Mouse (Mus musculus) ES-Bruce4 (cell line): Measurements from ENCODE around the gene Pros1. TPM values are rescaled to one million over a fixed set of nuclear protein-coding genes. Genes with fewer than 3 reads are reported as not detected.

Experiments used
- H3K27ac ChIP-seq: 2 replicates; pipeline ENCODE4 v1.5.1; 2012; ENCODE audit warnings: low read length, inconsistent platforms; ENCODE audit not compliant: insufficient read depth
- H3K27me3 ChIP-seq: 2 replicates; pipeline ENCODE4 v1.6.1; 2012; ENCODE audit warnings: mild to moderate bottlenecking, low read length, inconsistent platforms; ENCODE audit not compliant: control insufficient read depth, poor library complexity, insufficient read depth, severe bottlenecking
- H3K36me3 ChIP-seq: 2 replicates; pipeline ENCODE4 v1.6.1; 2012; ENCODE audit warnings: inconsistent platforms, mild to moderate bottlenecking, low read length, moderate library complexity; ENCODE audit not compliant: control insufficient read depth, poor library complexity, insufficient read depth, severe bottlenecking
- H3K4me1 ChIP-seq: one replicate; pipeline ENCODE4 v1.8.1; 2011; ENCODE audit warnings: low read length; ENCODE audit not compliant: control insufficient read depth, insufficient read depth
- H3K4me3 ChIP-seq: 2 replicates; pipeline ENCODE4 v1.5.1; 2011; ENCODE audit warnings: low read depth, mild to moderate bottlenecking, low read length
- H3K9ac ChIP-seq: 2 replicates; pipeline ENCODE4 v1.6.1; 2012; ENCODE audit warnings: low read depth, mild to moderate bottlenecking, inconsistent platforms; ENCODE audit not compliant: poor library complexity, severe bottlenecking
- H3K9me3 ChIP-seq: replicated peaks from 2 replicates; pipeline ENCODE4 v1.6.1; 2012; ENCODE audit warnings: mild to moderate bottlenecking, low read length, inconsistent platforms; ENCODE audit not compliant: control insufficient read depth, poor library complexity, insufficient read depth, severe bottlenecking
- CTCF ChIP-seq: IDR thresholded peaks from one replicate; pipeline ENCODE4 v1.8.1; 2011; ENCODE audit warnings: low read depth, low read length
- EP300 ChIP-seq: IDR thresholded peaks from 2 replicates; pipeline ENCODE4 v1.6.1; 2011; ENCODE audit warnings: low read depth, low read length; ENCODE audit not compliant: insufficient read depth
- POLR2A ChIP-seq: IDR thresholded peaks from one replicate; pipeline ENCODE4 v1.8.1; 2011; ENCODE audit warnings: low read length; ENCODE audit not compliant: insufficient read depth
- polyA plus RNA-seq: library from polyadenylated mRNA; stranded (reverse); fragments of >200 nt; gene quantifications from 2 replicates; pipeline ENCODE4 v1.2.4, GENCODE M21; 2011; ENCODE audit warnings: low read depth; ENCODE audit not compliant: missing spikeins, insufficient read depth, insufficient read length

Gene Pros1
- polyA plus RNA-seq, 1 experiment, result 18.0 TPM

- Histone ChIP-seq H3K27me3 (no peaks in the 10 kb centered on the region), H3K36me3 (no peaks in the 10 kb centered on the region), H3K9me3 (no peaks in the 10 kb centered on the region), H3K9ac (no peak within 1 kb of the TSS), H3K4me1 (no peaks in the 10 kb centered on the region), H3K27ac (no peak within 1 kb of the TSS), H3K4me3 (no peak within 1 kb of the TSS)
- no peak for TF ChIP-seq CTCF
- no peak for TF ChIP-seq EP300
- TF ChIP-seq POLR2A, result no peak
Measured at GRCm38 (mm10) chr16:62814491-62814890, 39.6 kb upstream of the Pros1 start, which contains the start of gene Stx19. Gene Stx19 (plus strand): TSS chr16:62814676.

- Histone ChIP-seq H3K27ac (no peak overlapping the region), H3K9ac (no peak overlapping the region), H3K9me3 (no peaks in the 10 kb centered on the region), H3K4me3 (no peak overlapping the region), H3K36me3 (no peaks in the 10 kb centered on the region), H3K4me1 (no peaks in the 10 kb centered on the region), H3K27me3 (no peaks in the 10 kb centered on the region)
- TF ChIP-seq EP300 (no peak), POLR2A (no peak), CTCF (no peak)
Measured at GRCm38 (mm10) chr16:62822472-62822871, 31.6 kb upstream of the Pros1 start.

GRCm38 (mm10) chr16:62826156-62827001 lies 27.7 kb upstream of the Pros1 start:
- H3K36me3 ChIP-seq, result no peaks in the 10 kb centered on the region
- H3K4me1 ChIP-seq, result no peaks in the 10 kb centered on the region
- H3K4me3 ChIP-seq, result no peak overlapping the region
- TF ChIP-seq POLR2A (no peak), CTCF (no peak), EP300 (no peak)
- no peak overlapping the region for H3K9ac ChIP-seq
- H3K27me3 ChIP-seq, result no peaks in the 10 kb centered on the region
- no peaks in the 10 kb centered on the region for H3K9me3 ChIP-seq
- no peak overlapping the region for H3K27ac ChIP-seq

- Histone ChIP-seq H3K9ac (no peak overlapping the region), H3K36me3 (no peaks in the 10 kb centered on the region), H3K27me3 (no peaks in the 10 kb centered on the region), H3K4me3 (no peak overlapping the region), H3K4me1 (no peaks in the 10 kb centered on the region), H3K27ac (no peak overlapping the region), H3K9me3 (no peaks in the 10 kb centered on the region)
- no peak for TF ChIP-seq CTCF
- no peak for TF ChIP-seq POLR2A
- no peak for TF ChIP-seq EP300
Measured at GRCm38 (mm10) chr16:62832027-62832426, 22.1 kb upstream of the Pros1 start.

GRCm38 (mm10) chr16:62832481-62832880 lies 21.6 kb upstream of the Pros1 start:
- peak; percentile 77 for TF ChIP-seq CTCF
- TF ChIP-seq EP300, result no peak
- Histone ChIP-seq H3K27ac (no peak overlapping the region), H3K9ac (no peak overlapping the region), H3K4me3 (no peak overlapping the region), H3K27me3 (no peaks in the 10 kb centered on the region), H3K4me1 (no peaks in the 10 kb centered on the region), H3K9me3 (no peaks in the 10 kb centered on the region), H3K36me3 (no peaks in the 10 kb centered on the region)

- H3K36me3 ChIP-seq, result no peaks in the 10 kb centered on the region
- no peak for TF ChIP-seq CTCF
- no peak for TF ChIP-seq POLR2A
- no peak for TF ChIP-seq EP300
- H3K27ac ChIP-seq, result no peak overlapping the region
- no peak overlapping the region for H3K4me3 ChIP-seq
- no peaks in the 10 kb centered on the region for H3K27me3 ChIP-seq
- H3K4me1 ChIP-seq, result no peaks in the 10 kb centered on the region
- H3K9me3 ChIP-seq, result no peaks in the 10 kb centered on the region
- no peak overlapping the region for H3K9ac ChIP-seq
Measured at GRCm38 (mm10) chr16:62834016-62834735, 19.9 kb upstream of the Pros1 start.
